Mouse (Mus musculus) neural tube, embryonic 15.5 days (tissue): ENCODE data around the gene Zfp408. TPM values are rescaled to one million over a fixed set of nuclear protein-coding genes. Genes with fewer than 3 reads are reported as not detected.
A peak's percentile ranks its signal among the peaks of the same experiment; 100 is the strongest.

ENCODE experiments used
- ATAC-seq: fragments of 200-750 bp; cut with Nextera tagmentation; 2 replicates; pipeline ENCODE4 v1.8.0; 2017; ENCODE audit warnings: mild to moderate bottlenecking, moderate TSS enrichment, moderate library complexity; ENCODE audit not compliant: low FRiP score
- H3K27ac ChIP-seq: fragments of 300-500 bp; sonication (generic); replicated peaks from 2 replicates; pipeline ENCODE4 v1.5.1; 2015; ENCODE audit warnings: mild to moderate bottlenecking, inconsistent platforms
- H3K27me3 ChIP-seq: fragments of 300-500 bp; sonication (generic); replicated peaks from 2 replicates; pipeline ENCODE4 v1.6.1; 2015; ENCODE audit warnings: inconsistent platforms
- H3K36me3 ChIP-seq: fragments of 300-500 bp; sonication (generic); 2 replicates; pipeline ENCODE4 v1.6.1; 2015; ENCODE audit warnings: inconsistent platforms
- H3K4me1 ChIP-seq: fragments of 300-500 bp; sonication (generic); 2 replicates; pipeline ENCODE4 v1.6.1; 2015; ENCODE audit warnings: inconsistent platforms
- H3K4me2 ChIP-seq: fragments of 300-500 bp; sonication (generic); 2 replicates; pipeline ENCODE4 v1.6.1; 2015; ENCODE audit warnings: inconsistent platforms, mild to moderate bottlenecking, moderate library complexity
- H3K4me3 ChIP-seq: fragments of 300-500 bp; sonication (generic); replicated peaks from 2 replicates; pipeline ENCODE4 v1.5.1; 2015; ENCODE audit warnings: mild to moderate bottlenecking, inconsistent platforms
- H3K9ac ChIP-seq: fragments of 300-500 bp; sonication (generic); replicated peaks from 2 replicates; pipeline ENCODE4 v1.6.1; 2015; ENCODE audit warnings: mild to moderate bottlenecking, inconsistent platforms
- H3K9me3 ChIP-seq: fragments of 300-500 bp; sonication (generic); replicated peaks from 2 replicates; pipeline ENCODE4 v1.6.1; 2016; ENCODE audit warnings: inconsistent platforms
- WGBS: fragments of 180-500 bp; shearing (Covaris S2); methylation state at CpG from one replicate; pipeline ENCODE4 v1.1.7; 2015; ENCODE audit warnings: mixed read lengths; 5-methylcytosine and 5-hydroxymethylcytosine counted together
- polyA plus RNA-seq: library from polyadenylated mRNA; unstranded; fragments of >200 nt; fragmentation: Nextera tagmentation; extraction: Ambion mirVana; gene quantifications from 2 replicates; pipeline ENCODE4 v1.2.1, GENCODE M21; 2015

Gene Zfp408
- 10.9 and 12.9 TPM in 2 replicates for polyA plus RNA-seq

DNA sequence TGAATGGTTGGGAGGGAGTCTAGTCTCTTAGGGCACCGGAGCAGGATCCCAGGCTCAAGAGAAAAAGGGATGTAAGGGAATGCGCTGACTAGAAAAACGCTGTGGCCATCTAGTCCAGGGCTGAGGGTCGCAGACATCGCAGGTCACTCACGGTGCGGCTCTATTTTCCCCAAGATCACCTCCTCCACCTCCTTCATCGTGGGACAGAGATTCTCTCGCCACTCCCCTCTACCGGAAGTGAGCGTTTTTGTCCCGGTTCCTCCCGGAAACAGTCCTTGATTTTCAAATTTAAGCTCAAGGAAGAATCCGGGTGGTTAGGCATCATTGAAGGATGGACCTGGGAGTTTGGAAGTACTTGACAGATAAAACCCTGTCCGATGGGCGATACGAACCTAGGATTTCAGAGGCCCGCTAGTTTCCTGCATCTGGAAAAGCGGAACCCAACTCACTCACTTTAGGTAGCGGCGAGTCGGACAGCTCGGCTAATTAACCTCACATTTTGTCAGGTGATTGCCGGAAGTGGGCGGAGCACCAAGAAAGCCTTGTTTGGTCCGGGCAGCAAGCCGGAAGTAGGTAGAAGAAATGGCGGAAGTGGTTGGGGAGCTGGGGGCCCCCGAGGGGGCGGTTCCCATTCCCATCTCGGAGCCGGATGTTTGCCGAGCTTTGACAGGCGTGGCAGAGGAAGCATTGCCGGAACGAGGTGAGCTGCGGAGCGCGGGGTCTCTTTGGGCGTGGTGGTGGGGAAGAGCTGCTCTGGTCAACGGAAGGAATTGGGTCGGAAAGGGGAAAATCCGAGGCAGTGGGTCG lies at the start of gene Zfp408, which contains the start of gene Arhgap1:
Gene Zfp408 (minus strand): TSS at position 239 of the 807 bp plus-strand sequence.
Gene Arhgap1 (plus strand): TSS at position 308 of the 807 bp plus-strand sequence.
- Histone ChIP-seq H3K4me2 (peak within 1 kb of the TSS; percentile 99), H3K4me1 (peaks cover 38% of the 10 kb centered on the region), H3K36me3 (peaks cover 47% of the 10 kb centered on the region), H3K9me3 (no peaks in the 10 kb centered on the region), H3K9ac (peak within 1 kb of the TSS; percentile 97), H3K4me3 (peak within 1 kb of the TSS; percentile 89), H3K27me3 (no peaks in the 10 kb centered on the region), H3K27ac (peak within 1 kb of the TSS; percentile 91)
- WGBS: under 1% methylated on average over 44 of the region's 44 CpGs
- peak; percentile 96 for ATAC-seq

DNA sequence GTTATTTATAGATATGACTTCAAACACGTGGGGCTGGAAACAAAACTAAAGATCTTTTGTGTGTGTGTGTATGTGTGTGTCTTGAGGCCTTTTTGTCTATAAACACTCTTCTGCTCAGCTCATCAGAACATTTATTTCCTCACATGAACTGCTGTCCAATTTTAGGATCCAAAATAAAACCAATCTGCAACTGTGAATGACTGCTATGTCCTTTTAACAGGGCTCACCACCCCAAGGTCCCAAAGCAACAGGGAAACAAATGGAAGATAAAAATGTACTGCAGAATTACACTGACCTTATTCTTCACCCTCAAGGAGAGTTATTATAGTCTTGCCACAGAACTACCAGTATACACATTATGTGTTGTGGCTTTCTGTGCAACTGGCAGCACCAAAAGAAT lies 49.6 kb upstream of the Zfp408 start:
- H3K4me1 ChIP-seq: no peaks in the 10 kb centered on the region
- no peaks in the 10 kb centered on the region for H3K9me3 ChIP-seq
- no peak overlapping the region for H3K4me2 ChIP-seq
- ATAC-seq: no peak
- no peak overlapping the region for H3K4me3 ChIP-seq
- H3K27me3 ChIP-seq: no peaks in the 10 kb centered on the region
- no peak overlapping the region for H3K27ac ChIP-seq
- 76% methylated on average over 1 of the region's 1 CpGs for WGBS
- H3K9ac ChIP-seq: no peak overlapping the region
- peaks cover 11% of the 10 kb centered on the region; the same call in 1 of the 2 replicates for H3K36me3 ChIP-seq

- H3K9me3 ChIP-seq: no peaks in the 10 kb centered on the region
- no peak overlapping the region for H3K4me3 ChIP-seq
- H3K27ac ChIP-seq: no peak overlapping the region
- no peak overlapping the region for H3K9ac ChIP-seq
- H3K4me2 ChIP-seq: no peak overlapping the region
- H3K27me3 ChIP-seq: no peaks in the 10 kb centered on the region
- H3K4me1 ChIP-seq: no peaks in the 10 kb centered on the region
- no peak for ATAC-seq
- H3K36me3 ChIP-seq: peaks cover 17% of the 10 kb centered on the region; the same call in 1 of the 2 replicates
- 97% methylated on average over 1 of the region's 1 CpGs for WGBS
Observed at GRCm38 (mm10) chr2:91696225-91696590, 46.6 kb upstream of the Zfp408 start.

DNA sequence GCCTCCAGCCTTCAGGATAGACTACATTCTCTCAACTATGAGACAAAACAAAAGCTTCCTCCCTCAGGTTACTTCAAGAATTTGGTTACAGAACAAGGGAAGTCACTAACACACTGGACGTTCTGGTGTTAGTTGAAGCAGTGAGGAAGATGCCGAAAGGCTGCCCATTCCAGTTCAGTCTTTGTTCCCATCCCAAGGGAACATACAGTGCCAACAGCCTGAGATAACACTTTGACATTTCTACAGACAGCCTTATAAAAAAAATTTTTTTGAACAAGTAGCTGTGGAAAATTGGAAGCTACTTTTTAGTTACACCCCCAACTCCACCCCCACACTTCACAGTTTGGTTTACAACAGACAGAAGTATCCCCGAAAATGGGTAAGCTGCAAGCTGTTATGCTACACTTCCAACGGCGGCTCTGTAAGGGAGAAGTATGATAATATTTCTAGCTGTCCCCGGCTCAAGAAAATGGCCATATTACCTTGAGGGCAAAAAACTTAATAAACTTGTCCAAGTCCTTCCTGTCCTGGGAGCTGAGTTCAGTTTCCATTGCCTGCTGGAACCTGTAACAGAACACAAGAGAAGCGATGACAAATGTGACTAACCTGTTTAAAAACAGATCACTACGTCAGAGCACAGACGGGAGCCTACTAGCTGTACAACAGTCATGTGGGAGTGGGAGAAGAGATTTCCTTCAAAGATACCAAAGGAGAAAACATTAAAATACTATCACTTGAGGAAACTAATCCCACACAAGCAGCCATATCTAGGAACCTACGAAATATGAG lies 46.0 kb upstream of the Zfp408 start:
- peaks cover 19% of the 10 kb centered on the region; the same call in 1 of the 2 replicates for H3K36me3 ChIP-seq
- H3K4me1 ChIP-seq: no peaks in the 10 kb centered on the region
- H3K27me3 ChIP-seq: no peaks in the 10 kb centered on the region
- no peak overlapping the region for H3K9ac ChIP-seq
- WGBS: 92% methylated on average over 10 of the region's 10 CpGs
- no peaks in the 10 kb centered on the region for H3K9me3 ChIP-seq
- no peak overlapping the region for H3K27ac ChIP-seq
- H3K4me3 ChIP-seq: no peak overlapping the region
- ATAC-seq: no peak
- no peak overlapping the region for H3K4me2 ChIP-seq

- H3K4me3 ChIP-seq: no peak overlapping the region
- H3K36me3 ChIP-seq: peaks cover 50% of the 10 kb centered on the region
- WGBS: 82% methylated on average over 7 of the region's 7 CpGs
- no peaks in the 10 kb centered on the region for H3K4me1 ChIP-seq
- no peak overlapping the region for H3K9ac ChIP-seq
- no peaks in the 10 kb centered on the region for H3K27me3 ChIP-seq
- no peak overlapping the region for H3K27ac ChIP-seq
- no peak for ATAC-seq
- no peak overlapping the region for H3K4me2 ChIP-seq
- H3K9me3 ChIP-seq: no peaks in the 10 kb centered on the region
Observed at GRCm38 (mm10) chr2:91689452-91689851, 39.9 kb upstream of the Zfp408 start.

GRCm38 (mm10) chr2:91683919-91684318 lies 34.3 kb upstream of the Zfp408 start:
- Histone ChIP-seq H3K36me3 (peaks cover 80% of the 10 kb centered on the region), H3K4me1 (no peaks in the 10 kb centered on the region), H3K4me2 (no peak overlapping the region), H3K27ac (no peak overlapping the region), H3K9me3 (no peaks in the 10 kb centered on the region), H3K9ac (no peak overlapping the region), H3K27me3 (no peaks in the 10 kb centered on the region), H3K4me3 (no peak overlapping the region)
- ATAC-seq: no peak
- 87% methylated on average over 8 of the region's 8 CpGs for WGBS

- WGBS: 62% methylated on average over 4 of the region's 4 CpGs
- no peaks in the 10 kb centered on the region for H3K27me3 ChIP-seq
- H3K36me3 ChIP-seq: peaks cover 81% of the 10 kb centered on the region
- no peaks in the 10 kb centered on the region for H3K9me3 ChIP-seq
- no peak for ATAC-seq
- no peak overlapping the region for H3K27ac ChIP-seq
- no peak overlapping the region for H3K4me3 ChIP-seq
- no peak overlapping the region for H3K9ac ChIP-seq
- H3K4me1 ChIP-seq: no peaks in the 10 kb centered on the region
- H3K4me2 ChIP-seq: no peak overlapping the region
Observed at GRCm38 (mm10) chr2:91682850-91683249, 33.3 kb upstream of the Zfp408 start.

- Histone ChIP-seq H3K9me3 (no peaks in the 10 kb centered on the region), H3K27me3 (no peaks in the 10 kb centered on the region), H3K4me1 (no peaks in the 10 kb centered on the region), H3K4me2 (no peak overlapping the region), H3K4me3 (no peak overlapping the region), H3K27ac (no peak overlapping the region), H3K9ac (no peak overlapping the region), H3K36me3 (peaks cover 94% of the 10 kb centered on the region)
- no peak for ATAC-seq
Observed at GRCm38 (mm10) chr2:91676961-91677360, 27.4 kb upstream of the Zfp408 start.

GRCm38 (mm10) chr2:91676420-91676819 lies 26.8 kb upstream of the Zfp408 start:
- H3K9ac ChIP-seq: no peak overlapping the region
- H3K4me3 ChIP-seq: no peak overlapping the region
- H3K4me2 ChIP-seq: no peak overlapping the region
- H3K27me3 ChIP-seq: no peaks in the 10 kb centered on the region
- 76% methylated on average over 2 of the region's 2 CpGs for WGBS
- H3K9me3 ChIP-seq: no peaks in the 10 kb centered on the region
- H3K4me1 ChIP-seq: no peaks in the 10 kb centered on the region
- no peak overlapping the region for H3K27ac ChIP-seq
- no peak for ATAC-seq
- H3K36me3 ChIP-seq: peaks cover 91% of the 10 kb centered on the region

DNA sequence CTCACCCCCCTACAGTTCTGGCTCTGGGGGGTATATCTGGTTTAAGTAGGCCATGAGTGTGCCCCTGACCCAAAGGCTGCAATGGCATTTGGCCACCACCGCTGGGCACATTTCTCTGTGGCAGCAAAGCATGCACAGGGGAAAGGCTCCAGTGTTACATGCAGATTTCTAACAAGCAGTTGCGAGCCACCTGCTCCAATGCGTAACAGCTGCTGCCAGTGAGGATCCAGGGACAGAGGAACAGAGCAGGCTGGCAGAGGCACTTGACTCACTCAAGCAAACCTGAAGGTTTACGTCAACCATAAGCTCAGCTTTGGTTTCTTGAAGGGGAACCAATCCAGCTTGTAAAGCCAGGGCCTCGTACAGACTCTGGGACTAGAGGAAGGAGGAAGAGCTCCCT lies 25.3 kb upstream of the Zfp408 start:
- Histone ChIP-seq H3K27ac (no peak overlapping the region), H3K36me3 (peaks cover 89% of the 10 kb centered on the region)
- no peak for ATAC-seq

GRCm38 (mm10) chr2:91673587-91673986 lies 24.0 kb upstream of the Zfp408 start:
- H3K4me2 ChIP-seq: no peak overlapping the region
- H3K9ac ChIP-seq: no peak overlapping the region
- no peak overlapping the region for H3K27ac ChIP-seq
- H3K36me3 ChIP-seq: peaks cover 91% of the 10 kb centered on the region
- WGBS: 56% methylated on average over 2 of the region's 2 CpGs
- no peak overlapping the region for H3K4me3 ChIP-seq
- ATAC-seq: no peak
- H3K4me1 ChIP-seq: no peaks in the 10 kb centered on the region
- H3K27me3 ChIP-seq: no peaks in the 10 kb centered on the region
- no peaks in the 10 kb centered on the region for H3K9me3 ChIP-seq

More for the DNA sequence above, 25.3 kb upstream of the Zfp408 start:
- Histone ChIP-seq H3K4me2 (no peak overlapping the region), H3K27me3 (no peaks in the 10 kb centered on the region), H3K9ac (no peak overlapping the region), H3K4me3 (no peak overlapping the region), H3K9me3 (no peaks in the 10 kb centered on the region), H3K4me1 (no peaks in the 10 kb centered on the region)
- 86% methylated on average over 5 of the region's 5 CpGs for WGBS

- H3K36me3 ChIP-seq: peaks cover 83% of the 10 kb centered on the region
- WGBS: 95% methylated on average over 6 of the region's 6 CpGs
Observed at GRCm38 (mm10) chr2:91670038-91670437, 20.4 kb upstream of the Zfp408 start.

More at GRCm38 (mm10) chr2:91670038-91670437, 20.4 kb upstream of the Zfp408 start:
- H3K9me3 ChIP-seq: no peaks in the 10 kb centered on the region
- ATAC-seq: no peak
- no peaks in the 10 kb centered on the region for H3K4me1 ChIP-seq
- H3K4me3 ChIP-seq: no peak overlapping the region
- H3K4me2 ChIP-seq: no peak overlapping the region
- H3K27me3 ChIP-seq: no peaks in the 10 kb centered on the region
- no peak overlapping the region for H3K27ac ChIP-seq
- no peak overlapping the region for H3K9ac ChIP-seq
